Mouse (Mus musculus) hindbrain, embryonic 16.5 days (tissue): ENCODE measurements around the gene Gdpd3. TPM values are rescaled to one million over a fixed set of nuclear protein-coding genes. Genes with fewer than 3 reads are reported as not detected.
A peak's percentile ranks its signal among the peaks of the same experiment; 100 is the strongest.

Experiments
- ATAC-seq: fragments of 200-750 bp; cut with Nextera tagmentation; 2 replicates; pipeline ENCODE4 v1.8.0; 2017; ENCODE audit warnings: moderate TSS enrichment, moderate library complexity
- H3K27ac ChIP-seq: fragments of 300-500 bp; sonication (generic); 2 replicates; pipeline ENCODE4 v1.5.1; 2014; ENCODE audit warnings: low read depth, mild to moderate bottlenecking, control low read depth, low read length, moderate library complexity
- H3K27me3 ChIP-seq: fragments of 300-500 bp; sonication (generic); replicated peaks from 2 replicates; pipeline ENCODE4 v1.6.1; 2014; ENCODE audit warnings: low read length; ENCODE audit not compliant: control insufficient read depth, insufficient read depth
- H3K36me3 ChIP-seq: fragments of 300-500 bp; sonication (generic); 2 replicates; pipeline ENCODE4 v1.6.1; 2014; ENCODE audit warnings: mild to moderate bottlenecking, low read length, moderate library complexity, mixed read lengths; ENCODE audit not compliant: control insufficient read depth, insufficient read depth
- H3K4me1 ChIP-seq: fragments of 300-500 bp; sonication (generic); 2 replicates; pipeline ENCODE4 v1.6.1; 2014; ENCODE audit warnings: low read depth, low read length; ENCODE audit not compliant: control insufficient read depth, insufficient read depth
- H3K4me2 ChIP-seq: fragments of 300-500 bp; sonication (generic); 2 replicates; pipeline ENCODE4 v1.6.1; 2014; ENCODE audit warnings: mild to moderate bottlenecking, low read length, control low read depth, moderate library complexity
- H3K4me3 ChIP-seq: fragments of 300-500 bp; sonication (generic); 2 replicates; pipeline ENCODE4 v1.5.1; 2014; ENCODE audit warnings: mild to moderate bottlenecking, low read length, control low read depth, moderate library complexity
- H3K9ac ChIP-seq: fragments of 300-500 bp; sonication (generic); 2 replicates; pipeline ENCODE4 v1.6.1; 2014; ENCODE audit warnings: low read depth, mild to moderate bottlenecking, control low read depth, low read length, moderate library complexity
- H3K9me3 ChIP-seq: fragments of 300-500 bp; sonication (generic); 2 replicates; pipeline ENCODE4 v1.6.1; 2014; ENCODE audit warnings: mild to moderate bottlenecking, low read length, moderate library complexity; ENCODE audit not compliant: control insufficient read depth
- WGBS: fragments of 180-500 bp; shearing (Covaris S2); extraction: QIAGEN DNeasy Blood & Tissue Kit; methylation state at CpG from one replicate; pipeline ENCODE4 v1.1.7; 2014; 5-methylcytosine and 5-hydroxymethylcytosine counted together
- polyA plus RNA-seq: library from polyadenylated mRNA; unstranded; fragments of >200 nt; fragmentation: Nextera tagmentation; extraction: Ambion mirVana; gene quantifications from 2 replicates; pipeline ENCODE4 v1.2.1, GENCODE M21; 2015

The Gdpd3 gene
- polyA plus RNA-seq, 1 experiment from 2014 or later: 1.5 TPM

DNA sequence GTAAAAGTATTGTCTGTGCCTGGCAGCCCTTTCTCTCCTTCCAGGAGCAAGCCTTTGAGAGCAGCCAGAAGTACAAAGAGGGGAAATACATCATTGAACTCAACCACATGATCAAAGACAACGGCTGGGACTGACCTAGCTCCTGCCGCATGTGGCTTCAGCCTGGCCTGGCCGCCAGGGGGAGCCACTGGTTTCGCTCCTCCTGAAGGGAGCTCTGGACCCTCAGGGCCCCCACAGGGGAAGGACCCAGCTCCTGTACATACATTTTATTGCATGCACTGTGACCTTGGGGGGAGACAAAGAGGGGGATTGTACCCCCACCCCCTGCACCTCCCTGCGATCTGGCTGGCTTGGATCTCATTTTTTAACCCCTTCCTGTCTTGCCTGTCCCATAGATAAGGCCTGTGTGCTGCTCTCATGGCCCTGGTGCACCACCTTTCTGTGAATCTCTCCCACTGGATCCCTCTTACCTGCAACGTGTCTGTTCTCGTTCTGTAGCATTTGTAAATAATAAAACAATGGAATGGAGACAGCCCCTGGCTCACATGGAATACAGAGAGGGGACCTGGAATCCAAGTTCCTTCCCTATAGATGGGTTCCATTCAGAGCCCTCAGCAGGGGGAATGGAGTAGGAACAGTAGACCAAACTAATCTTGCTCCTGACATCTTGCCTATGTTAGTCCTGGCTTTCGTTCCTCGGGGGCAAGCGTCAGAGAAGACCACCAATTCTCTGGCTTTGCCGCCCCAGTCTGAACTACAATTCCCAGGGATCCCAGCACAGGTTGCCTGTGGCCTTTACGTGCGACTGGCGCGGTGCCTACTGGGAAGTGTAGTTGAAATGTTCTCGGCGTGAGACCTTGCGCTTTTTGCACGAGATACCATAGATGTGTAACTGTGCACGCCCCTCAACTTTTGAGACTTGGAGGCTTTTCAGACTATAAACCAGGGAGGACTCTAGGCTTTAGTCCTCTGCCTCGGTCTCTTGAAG is 14.1 kb downstream of the Gdpd3 start:
- ATAC-seq: peak; percentile 79
- Histone ChIP-seq H3K27ac (peak overlapping the region; percentile 74), H3K4me2 (peak overlapping the region; percentile 84), H3K9ac (peak overlapping the region; percentile 68), H3K4me3 (peak overlapping the region; percentile 48), H3K36me3 (peaks cover 4% of the 10 kb centered on the region), H3K27me3 (no peaks in the 10 kb centered on the region), H3K9me3 (no peaks in the 10 kb centered on the region), H3K4me1 (peaks cover 34% of the 10 kb centered on the region)
- 1% methylated on average over 21 of the region's 21 CpGs for WGBS

DNA sequence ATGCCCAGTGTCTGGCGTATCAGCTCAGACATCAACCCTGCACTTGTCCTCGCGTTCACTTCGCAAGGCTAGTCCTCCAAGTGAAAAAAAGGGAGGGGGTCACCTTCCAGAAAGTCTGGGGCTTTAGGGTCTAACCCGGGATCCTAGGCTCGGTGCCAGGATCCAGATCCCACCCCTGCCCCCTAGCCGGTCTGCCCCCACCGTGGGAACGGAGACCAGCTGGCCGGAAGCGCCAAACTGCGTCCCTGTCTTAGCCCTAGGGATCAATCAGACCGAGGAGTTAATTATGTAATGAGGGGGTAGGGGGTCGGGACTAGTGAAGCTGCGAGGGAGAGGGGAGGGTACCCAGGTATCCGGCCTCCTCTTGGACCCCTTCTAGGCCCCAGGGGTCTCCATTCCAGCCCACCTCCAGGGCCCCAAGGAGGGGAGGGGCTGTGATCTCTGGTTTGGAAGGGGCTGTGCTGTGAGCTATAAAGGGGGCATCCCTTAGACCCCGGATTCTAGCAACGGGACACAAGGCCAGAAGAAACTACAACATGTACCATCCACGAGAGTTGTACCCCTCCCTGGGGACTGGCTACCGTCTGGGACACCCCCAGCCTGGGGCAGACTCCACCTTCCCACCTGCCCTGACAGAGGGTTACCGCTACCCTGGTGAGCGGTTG is 15.0 kb downstream of the Gdpd3 start, which contains the start of gene Tbx6:
TSS of gene Tbx6 (plus strand) at position 513 of the 665 bp plus-strand sequence.
- Histone ChIP-seq H3K27me3 (no peaks in the 10 kb centered on the region), H3K36me3 (peaks cover 7% of the 10 kb centered on the region), H3K4me3 (peak within 1 kb of the TSS; percentile 48), H3K4me2 (peak within 1 kb of the TSS; percentile 84), H3K4me1 (peaks cover 32% of the 10 kb centered on the region), H3K9me3 (no peaks in the 10 kb centered on the region), H3K27ac (peak within 1 kb of the TSS; percentile 74), H3K9ac (peak within 1 kb of the TSS; percentile 68)
- WGBS: 4% methylated on average over 22 of the region's 22 CpGs
- 0 out of 2 replicates have a peak, but pooled peaks have one; percentile 2 for ATAC-seq

DNA sequence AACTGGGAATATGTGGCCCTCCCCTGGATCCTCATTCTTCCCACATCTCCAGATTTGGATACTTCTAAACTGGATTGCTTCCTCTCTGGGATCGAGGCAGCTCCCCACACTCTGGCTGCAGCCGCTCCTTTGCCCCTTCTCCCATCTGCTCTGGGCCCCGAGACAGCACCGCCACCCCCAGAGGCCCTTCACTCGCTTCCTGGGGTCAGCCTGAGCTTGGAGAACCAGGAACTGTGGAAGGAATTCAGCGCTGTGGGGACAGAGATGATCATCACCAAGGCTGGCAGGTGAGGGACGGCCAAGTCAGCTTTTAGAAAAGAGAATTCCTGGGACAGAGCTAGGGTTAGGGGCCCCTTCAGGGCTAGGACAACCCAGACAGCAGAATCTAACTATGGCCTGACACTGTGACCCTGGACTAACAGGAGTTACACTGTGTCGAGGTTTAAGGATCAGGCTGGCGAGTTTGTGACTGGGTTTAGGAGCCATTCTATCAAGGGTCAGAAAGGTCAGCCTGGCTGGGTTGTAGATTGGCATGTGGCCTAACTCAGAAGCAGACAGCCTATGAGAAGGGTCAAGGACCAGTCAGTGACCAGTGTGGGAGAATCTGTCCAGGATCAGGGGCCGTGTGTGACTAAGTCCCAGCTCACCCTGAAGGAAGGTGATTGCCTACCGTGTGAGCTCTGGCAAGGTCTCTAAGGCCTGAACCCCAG is 15.7 kb downstream of the Gdpd3 start:
- H3K36me3 ChIP-seq: peaks cover 14% of the 10 kb centered on the region
- H3K9me3 ChIP-seq: no peaks in the 10 kb centered on the region
- H3K4me3 ChIP-seq: no peak overlapping the region
- WGBS: 40% methylated on average over 11 of the region's 11 CpGs
- peaks cover 28% of the 10 kb centered on the region for H3K4me1 ChIP-seq
- no peak overlapping the region for H3K27ac ChIP-seq
- H3K4me2 ChIP-seq: peak overlapping the region; percentile 84
- no peak for ATAC-seq
- peak overlapping the region; percentile 68; the same call in 1 of the 2 replicates for H3K9ac ChIP-seq
- no peaks in the 10 kb centered on the region for H3K27me3 ChIP-seq

DNA sequence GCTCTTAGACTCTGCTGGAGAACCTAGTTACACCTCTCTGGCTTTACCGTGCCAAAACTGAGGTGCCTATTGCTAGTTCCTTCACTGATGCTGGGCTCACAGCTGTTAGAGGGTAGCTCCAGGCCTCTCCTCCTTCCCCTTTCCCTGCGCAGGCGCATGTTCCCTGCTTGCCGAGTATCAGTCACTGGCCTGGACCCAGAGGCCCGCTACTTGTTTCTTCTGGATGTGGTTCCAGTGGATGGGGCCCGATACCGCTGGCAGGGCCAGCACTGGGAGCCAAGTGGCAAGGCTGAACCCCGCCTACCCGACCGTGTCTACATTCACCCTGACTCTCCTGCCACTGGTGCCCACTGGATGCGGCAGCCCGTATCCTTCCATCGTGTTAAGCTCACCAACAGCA is 16.6 kb downstream of the Gdpd3 start:
- H3K27me3 ChIP-seq: no peaks in the 10 kb centered on the region
- H3K4me3 ChIP-seq: no peak overlapping the region
- H3K4me2 ChIP-seq: no peak overlapping the region
- no peaks in the 10 kb centered on the region for H3K9me3 ChIP-seq
- WGBS: 87% methylated on average over 13 of the region's 13 CpGs
- H3K36me3 ChIP-seq: peaks cover 22% of the 10 kb centered on the region
- ATAC-seq: no peak
- H3K4me1 ChIP-seq: peaks cover 24% of the 10 kb centered on the region
- no peak overlapping the region for H3K9ac ChIP-seq
- H3K27ac ChIP-seq: no peak overlapping the region

DNA sequence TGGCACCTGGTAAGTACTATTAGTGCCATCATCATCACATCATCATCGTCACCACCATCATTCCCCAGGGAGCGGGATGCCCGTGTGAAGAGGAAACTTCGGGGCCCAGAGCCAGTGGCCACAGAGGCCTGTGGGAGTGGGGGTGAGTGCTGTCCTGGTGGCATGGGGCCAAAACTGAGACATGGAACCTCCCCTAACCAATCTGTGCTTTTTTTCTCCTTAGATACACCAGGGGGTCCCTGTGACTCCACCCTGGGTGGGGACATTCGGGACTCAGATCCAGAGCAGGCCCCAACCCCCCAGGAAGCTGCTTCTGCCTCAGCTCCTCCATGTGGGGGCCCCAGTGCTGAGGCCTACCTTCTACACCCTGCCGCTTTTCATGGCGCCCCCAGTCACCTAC is 18.3 kb downstream of the Gdpd3 start:
- H3K4me1 ChIP-seq: peaks cover 17% of the 10 kb centered on the region
- no peaks in the 10 kb centered on the region for H3K27me3 ChIP-seq
- H3K9ac ChIP-seq: no peak overlapping the region
- ATAC-seq: no peak
- no peak overlapping the region for H3K4me3 ChIP-seq
- H3K27ac ChIP-seq: no peak overlapping the region
- H3K4me2 ChIP-seq: no peak overlapping the region
- peaks cover 29% of the 10 kb centered on the region for H3K36me3 ChIP-seq
- WGBS: 85% methylated on average over 7 of the region's 7 CpGs
- H3K9me3 ChIP-seq: no peaks in the 10 kb centered on the region

DNA sequence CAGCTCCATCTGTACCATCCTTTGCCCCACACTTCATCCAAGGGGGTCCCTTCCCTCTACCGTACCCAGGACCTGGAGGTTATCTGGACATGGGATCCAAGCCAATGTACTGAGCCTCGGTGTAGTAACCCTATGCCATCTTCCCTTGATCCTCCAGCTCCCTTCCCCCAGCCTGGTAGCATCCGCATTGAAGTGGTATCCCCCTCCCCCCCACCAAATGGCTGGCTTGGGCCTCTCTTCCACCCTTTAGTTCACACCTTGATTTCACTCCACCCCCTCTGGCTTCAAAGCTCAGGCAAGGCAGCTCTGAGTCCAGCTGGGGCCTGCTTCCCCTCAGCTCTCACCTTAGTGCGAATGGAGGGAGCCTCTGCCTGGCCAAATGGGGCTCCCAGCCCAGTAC is 18.9 kb downstream of the Gdpd3 start:
- Histone ChIP-seq H3K4me3 (no peak overlapping the region), H3K27ac (no peak overlapping the region), H3K9me3 (no peaks in the 10 kb centered on the region), H3K9ac (no peak overlapping the region), H3K27me3 (no peaks in the 10 kb centered on the region), H3K36me3 (peaks cover 29% of the 10 kb centered on the region), H3K4me2 (no peak overlapping the region), H3K4me1 (peaks cover 13% of the 10 kb centered on the region)
- WGBS: 93% methylated on average over 4 of the region's 4 CpGs
- no peak for ATAC-seq

DNA sequence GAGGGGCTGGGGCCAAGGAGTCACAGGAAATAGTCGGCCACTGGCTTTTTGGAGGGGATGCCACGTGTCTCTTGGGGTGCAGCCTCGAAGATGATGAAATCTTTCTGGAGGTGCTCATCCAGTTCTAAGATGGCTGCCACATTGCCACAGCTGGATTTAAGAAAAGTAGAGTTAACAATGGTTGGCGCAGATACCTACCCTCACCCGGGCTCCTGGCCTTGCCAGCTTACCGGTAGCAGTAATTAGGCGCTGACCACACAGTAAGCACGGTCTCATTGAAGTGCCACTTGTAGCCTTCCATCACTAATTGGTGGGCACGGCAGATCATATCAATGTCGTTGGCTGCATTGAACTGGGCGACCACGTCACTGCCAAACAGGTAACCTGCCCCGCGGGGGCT is 20.0 kb downstream of the Gdpd3 start:
- H3K36me3 ChIP-seq: peaks cover 29% of the 10 kb centered on the region
- H3K4me3 ChIP-seq: no peak overlapping the region
- no peak overlapping the region for H3K4me2 ChIP-seq
- ATAC-seq: no peak
- peaks cover 12% of the 10 kb centered on the region for H3K4me1 ChIP-seq
- H3K27ac ChIP-seq: no peak overlapping the region
- 93% methylated on average over 14 of the region's 14 CpGs for WGBS
- H3K27me3 ChIP-seq: no peaks in the 10 kb centered on the region
- no peak overlapping the region for H3K9ac ChIP-seq
- H3K9me3 ChIP-seq: no peaks in the 10 kb centered on the region

DNA sequence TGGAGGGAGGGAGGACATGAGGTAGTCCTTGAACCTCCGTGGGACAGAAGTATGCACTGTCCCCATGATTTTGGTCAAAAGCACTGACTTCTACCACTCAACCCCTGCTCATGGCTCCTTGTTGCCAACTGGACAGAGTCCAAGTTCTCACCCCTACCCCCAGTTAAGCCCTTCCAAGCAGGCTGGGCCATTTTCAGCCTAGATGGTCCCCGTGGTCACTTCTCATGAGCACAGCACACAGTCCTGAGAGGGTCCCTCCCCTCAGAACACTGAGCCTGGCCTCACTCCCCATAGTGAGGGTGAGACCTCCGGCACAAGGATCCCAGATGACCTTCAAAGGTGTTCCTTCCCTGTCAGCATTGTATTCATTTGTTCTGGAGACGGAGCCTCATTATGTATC is 23.0 kb downstream of the Gdpd3 start:
- WGBS: 94% methylated on average over 4 of the region's 4 CpGs
- H3K9ac ChIP-seq: no peak overlapping the region
- H3K27me3 ChIP-seq: no peaks in the 10 kb centered on the region
- H3K4me1 ChIP-seq: peaks cover 19% of the 10 kb centered on the region
- no peak overlapping the region for H3K4me3 ChIP-seq
- H3K27ac ChIP-seq: no peak overlapping the region
- no peak overlapping the region for H3K4me2 ChIP-seq
- no peaks in the 10 kb centered on the region for H3K9me3 ChIP-seq
- ATAC-seq: no peak
- H3K36me3 ChIP-seq: peaks cover 29% of the 10 kb centered on the region
